Mouse (Mus musculus): ENCODE data around the gene Cfap73. TPM values are rescaled to one million over a fixed set of nuclear protein-coding genes. Genes with fewer than 3 reads are reported as not detected.

Gene Cfap73
- total and polyA plus RNA-seq, 2 experiments, result not detected

GRCm38 (mm10) chr5:120660816-120661215 is 26.8 kb upstream of the Cfap73 start:
- DNase-seq (ENCODE audit: extremely low read depth, low read depth, low spot score), result no peak
- no peak overlapping the region for H3K9ac ChIP-seq (ENCODE audit: low read depth, low read length)
- no peaks in the 10 kb centered on the region for H3K79me2 ChIP-seq (ENCODE audit: control insufficient read depth, insufficient read depth, low read length)
- H3K4me1 ChIP-seq (ENCODE audit: control insufficient read depth, insufficient read depth, low read length), result no peaks in the 10 kb centered on the region
- no peak overlapping the region for H3K4me3 ChIP-seq (ENCODE audit: insufficient read depth, low read depth, low read length)
- no peaks in the 10 kb centered on the region for H3K36me3 ChIP-seq (ENCODE audit: control insufficient read depth, insufficient read depth, low read length)
- no peaks in the 10 kb centered on the region; the same call in 1 of the 2 replicates for H3K27me3 ChIP-seq (ENCODE audit: control insufficient read depth, insufficient read depth, low read length)
- no peak overlapping the region for H3K27ac ChIP-seq (replicated peaks; ENCODE audit: insufficient read depth, low read depth, low read length)
- TF ChIP-seq POLR2A (IDR thresholded peaks at IDR 0.05; ENCODE audit: extremely low read depth, insufficient read depth, low read length) (no peak), CTCF (IDR thresholded peaks at IDR 0.05; ENCODE audit: low read depth, low read length) (no peak)
- WGBS, result 43% methylated on average over 5 of the region's 5 CpGs

GRCm38 (mm10) chr5:120656281-120656751 is 22.3 kb upstream of the Cfap73 start:
- no peaks in the 10 kb centered on the region for H3K27me3 ChIP-seq (ENCODE audit: control insufficient read depth, insufficient read depth, low read length)
- H3K79me2 ChIP-seq (ENCODE audit: control insufficient read depth, insufficient read depth, low read length), result no peaks in the 10 kb centered on the region
- H3K4me3 ChIP-seq (ENCODE audit: insufficient read depth, low read depth, low read length), result no peak overlapping the region
- no peak overlapping the region for H3K9ac ChIP-seq (ENCODE audit: low read depth, low read length)
- H3K4me1 ChIP-seq (ENCODE audit: control insufficient read depth, insufficient read depth, low read length), result no peaks in the 10 kb centered on the region
- H3K36me3 ChIP-seq (ENCODE audit: control insufficient read depth, insufficient read depth, low read length), result no peaks in the 10 kb centered on the region
- DNase-seq (ENCODE audit: extremely low read depth, low read depth, low spot score), result no peak
- 83% methylated on average over 12 of the region's 12 CpGs for WGBS
- no peak overlapping the region for H3K27ac ChIP-seq (replicated peaks; ENCODE audit: insufficient read depth, low read depth, low read length)
- TF ChIP-seq CTCF (IDR thresholded peaks at IDR 0.05; ENCODE audit: low read depth, low read length) (no peak), POLR2A (IDR thresholded peaks at IDR 0.05; ENCODE audit: extremely low read depth, insufficient read depth, low read length) (no peak)

- 86% methylated on average over 2 of the region's 2 CpGs for WGBS
- H3K4me3 ChIP-seq (ENCODE audit: insufficient read depth, low read depth, low read length), result no peak overlapping the region
- H3K36me3 ChIP-seq (ENCODE audit: control insufficient read depth, insufficient read depth, low read length), result no peaks in the 10 kb centered on the region
- H3K79me2 ChIP-seq (ENCODE audit: control insufficient read depth, insufficient read depth, low read length), result no peaks in the 10 kb centered on the region
- H3K27me3 ChIP-seq (ENCODE audit: control insufficient read depth, insufficient read depth, low read length), result peaks cover 4% of the 10 kb centered on the region
- no peak overlapping the region for H3K27ac ChIP-seq (replicated peaks; ENCODE audit: insufficient read depth, low read depth, low read length)
- H3K4me1 ChIP-seq (ENCODE audit: control insufficient read depth, insufficient read depth, low read length), result no peaks in the 10 kb centered on the region; the same call in 1 of the 2 replicates
- no peak overlapping the region for H3K9ac ChIP-seq (ENCODE audit: low read depth, low read length)
- TF ChIP-seq CTCF (IDR thresholded peaks at IDR 0.05; ENCODE audit: low read depth, low read length), result no peak
- no peak for TF ChIP-seq POLR2A (IDR thresholded peaks at IDR 0.05; ENCODE audit: extremely low read depth, insufficient read depth, low read length)
- no peak for DNase-seq (ENCODE audit: extremely low read depth, low read depth, low spot score)
Observed at GRCm38 (mm10) chr5:120653873-120654272, 19.8 kb upstream of the Cfap73 start.

- peaks cover 4% of the 10 kb centered on the region; the same call in 1 of the 2 replicates for H3K4me1 ChIP-seq (ENCODE audit: control insufficient read depth, insufficient read depth, low read length)
- H3K4me3 ChIP-seq (ENCODE audit: insufficient read depth, low read depth, low read length), result no peak overlapping the region
Observed at GRCm38 (mm10) chr5:120652915-120653701, 19.1 kb upstream of the Cfap73 start.

GRCm38 (mm10) chr5:120651230-120651629 is 17.2 kb upstream of the Cfap73 start:
- 57% methylated on average over 5 of the region's 5 CpGs for WGBS
- TF ChIP-seq CTCF (IDR thresholded peaks at IDR 0.05; ENCODE audit: low read depth, low read length) (no peak), POLR2A (IDR thresholded peaks at IDR 0.05; ENCODE audit: extremely low read depth, insufficient read depth, low read length) (no peak)
- H3K4me1 ChIP-seq (ENCODE audit: control insufficient read depth, insufficient read depth, low read length), result peaks cover 4% of the 10 kb centered on the region; the same call in 1 of the 2 replicates
- H3K27ac ChIP-seq (replicated peaks; ENCODE audit: insufficient read depth, low read depth, low read length), result no peak overlapping the region
- no peak for DNase-seq (ENCODE audit: extremely low read depth, low read depth, low spot score)
- H3K36me3 ChIP-seq (ENCODE audit: control insufficient read depth, insufficient read depth, low read length), result no peaks in the 10 kb centered on the region
- peaks cover 4% of the 10 kb centered on the region for H3K27me3 ChIP-seq (ENCODE audit: control insufficient read depth, insufficient read depth, low read length)
- H3K9ac ChIP-seq (ENCODE audit: low read depth, low read length), result no peak overlapping the region
- H3K79me2 ChIP-seq (ENCODE audit: control insufficient read depth, insufficient read depth, low read length), result no peaks in the 10 kb centered on the region
- no peak overlapping the region for H3K4me3 ChIP-seq (ENCODE audit: insufficient read depth, low read depth, low read length)

More at GRCm38 (mm10) chr5:120652915-120653701, 19.1 kb upstream of the Cfap73 start:
- Histone ChIP-seq H3K79me2 (ENCODE audit: control insufficient read depth, insufficient read depth, low read length) (no peaks in the 10 kb centered on the region), H3K27me3 (ENCODE audit: control insufficient read depth, insufficient read depth, low read length) (peaks cover 4% of the 10 kb centered on the region), H3K36me3 (ENCODE audit: control insufficient read depth, insufficient read depth, low read length) (no peaks in the 10 kb centered on the region), H3K9ac (ENCODE audit: low read depth, low read length) (no peak overlapping the region), H3K27ac (replicated peaks; ENCODE audit: insufficient read depth, low read depth, low read length) (no peak overlapping the region)
- TF ChIP-seq CTCF (IDR thresholded peaks at IDR 0.05; ENCODE audit: low read depth, low read length) (no peak), POLR2A (IDR thresholded peaks at IDR 0.05; ENCODE audit: extremely low read depth, insufficient read depth, low read length) (no peak)
- no peak for DNase-seq (ENCODE audit: extremely low read depth, low read depth, low spot score)
- WGBS, result 81% methylated on average over 28 of the region's 28 CpGs

- WGBS, result 35% methylated on average over 13 of the region's 13 CpGs
- Histone ChIP-seq H3K36me3 (ENCODE audit: control insufficient read depth, insufficient read depth, low read length) (no peaks in the 10 kb centered on the region), H3K9ac (ENCODE audit: low read depth, low read length) (no peak overlapping the region), H3K27ac (replicated peaks; ENCODE audit: insufficient read depth, low read depth, low read length) (no peak overlapping the region), H3K27me3 (ENCODE audit: control insufficient read depth, insufficient read depth, low read length) (peaks cover 4% of the 10 kb centered on the region), H3K4me3 (ENCODE audit: insufficient read depth, low read depth, low read length) (no peak overlapping the region), H3K79me2 (ENCODE audit: control insufficient read depth, insufficient read depth, low read length) (no peaks in the 10 kb centered on the region), H3K4me1 (ENCODE audit: control insufficient read depth, insufficient read depth, low read length) (peaks cover 4% of the 10 kb centered on the region; the same call in 1 of the 2 replicates)
- TF ChIP-seq CTCF (IDR thresholded peaks at IDR 0.05; ENCODE audit: low read depth, low read length) (no peak), POLR2A (IDR thresholded peaks at IDR 0.05; ENCODE audit: extremely low read depth, insufficient read depth, low read length) (no peak)
- no peak for DNase-seq (ENCODE audit: extremely low read depth, low read depth, low spot score)
Observed at GRCm38 (mm10) chr5:120649938-120650337, 15.9 kb upstream of the Cfap73 start.
